Mouse (Mus musculus) gastrocnemius, postnatal 4 days (tissue): Measurements from ENCODE around the gene Rgma. TPM values are rescaled to one million over a fixed set of nuclear protein-coding genes. Genes with fewer than 3 reads are reported as not detected.

Source experiments
- DNase-seq, 2 experiments: peaks; one replicate each; pipeline ENCODE4 v3.0.0; 2021 to 2022; ENCODE audit warnings: low spot score in 2 of 2, mixed read lengths in 2 of 2
- total RNA-seq, 2 experiments: library from RNA; stranded (reverse); gene quantifications; 2 replicates each; pipeline ENCODE4 v1.2.3; 2021

Gene Rgma
- total RNA-seq, 2 experiments from 2014 or later: 94.6 to 97.6 TPM

GRCm38 (mm10) chr7:73369992-73370391 lies 5.3 kb upstream of the Rgma start:
- DNase-seq: no peak

- DNase-seq: no peak
These were observed 3.6 kb upstream of the Rgma start for GRCm38 (mm10) chr7:73371587-73372321.

- peak; percentile 57 to 80 for DNase-seq
These were observed 2.8 kb upstream of the Rgma start for GRCm38 (mm10) chr7:73372352-73372970.

GRCm38 (mm10) chr7:73374727-73375126 lies 582 bp upstream of the Rgma start:
- DNase-seq: peak in 1 of 2 experiments; percentile 57

GRCm38 (mm10) chr7:73376101-73377001 lies 1.0 kb downstream of the Rgma start:
- peak in 1 of 2 experiments; percentile 69 for DNase-seq

GRCm38 (mm10) chr7:73377307-73377706 lies 2.0 kb downstream of the Rgma start:
- no peak for DNase-seq

GRCm38 (mm10) chr7:73378034-73378433 lies 2.7 kb downstream of the Rgma start:
- no peak for DNase-seq

- no peak for DNase-seq
These were observed 7.5 kb downstream of the Rgma start for GRCm38 (mm10) chr7:73382843-73383242.

GRCm38 (mm10) chr7:73388866-73389265 lies 13.6 kb downstream of the Rgma start:
- no peak for DNase-seq

- DNase-seq: no peak
These were observed 14.1 kb downstream of the Rgma start for GRCm38 (mm10) chr7:73389419-73389818.

GRCm38 (mm10) chr7:73389871-73390294 lies 14.6 kb downstream of the Rgma start:
- DNase-seq: no peak

- DNase-seq: no peak
These were observed 15.2 kb downstream of the Rgma start for GRCm38 (mm10) chr7:73390426-73391001.

- DNase-seq: peak; percentile 94 to 95
These were observed 15.8 kb downstream of the Rgma start for GRCm38 (mm10) chr7:73391002-73391517.

GRCm38 (mm10) chr7:73391518-73392321 lies 16.4 kb downstream of the Rgma start:
- DNase-seq: peak in 1 of 2 experiments; percentile 61

- no peak for DNase-seq
These were observed 17.1 kb downstream of the Rgma start for GRCm38 (mm10) chr7:73392359-73392758.

GRCm38 (mm10) chr7:73393307-73394012 lies 18.2 kb downstream of the Rgma start:
- no peak for DNase-seq

GRCm38 (mm10) chr7:73394013-73394409 lies 18.7 kb downstream of the Rgma start:
- no peak for DNase-seq

- DNase-seq: no peak
These were observed 23.0 kb downstream of the Rgma start for GRCm38 (mm10) chr7:73398319-73398718.

GRCm38 (mm10) chr7:73398806-73399442 lies 23.6 kb downstream of the Rgma start:
- DNase-seq: no peak
